Mouse (Mus musculus): ENCODE measurements around the gene Lekr1.

DNA sequence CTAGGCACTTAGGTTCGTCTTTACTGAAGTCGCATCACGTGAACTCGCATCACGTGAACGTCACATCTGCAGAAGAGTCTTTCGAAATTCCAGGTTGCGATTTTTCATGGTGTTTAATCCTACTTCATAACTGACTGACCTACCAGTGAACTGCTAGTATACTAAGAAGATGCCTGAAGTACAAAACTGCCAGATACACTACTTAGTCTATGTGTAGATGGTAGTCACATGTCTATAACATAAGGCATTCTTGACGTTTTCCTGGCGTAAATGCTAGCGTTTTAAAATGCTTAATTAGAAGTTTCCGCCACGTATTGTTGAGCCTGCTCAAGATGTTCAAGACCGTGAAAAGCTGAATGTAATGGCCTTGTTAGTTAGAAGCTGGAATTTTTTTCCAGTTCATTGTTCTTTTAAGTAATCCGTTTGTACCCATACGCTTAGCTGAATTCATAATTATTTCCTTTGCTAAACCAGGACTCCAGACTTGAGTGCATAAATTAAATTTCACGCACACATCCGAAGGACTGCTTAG, 7.9 kb upstream of the Lekr1 start:
- TF ChIP-seq CTCF (IDR thresholded peaks at IDR 0.05; ENCODE audit: borderline replicate concordance, insufficient read depth, low read depth, low read length) = no peak
- TF ChIP-seq POLR2A (IDR thresholded peaks at IDR 0.05; ENCODE audit: borderline replicate concordance, insufficient read depth, low read length) = no peak

Data from cerebellum, adult 2 months (tissue).